Mouse (Mus musculus) hindbrain, embryonic 15.5 days (tissue): ENCODE measurements around the gene Cracr2b. TPM values are rescaled to one million over a fixed set of nuclear protein-coding genes. Genes with fewer than 3 reads are reported as not detected.

Source experiments
- ATAC-seq: fragments of 200-750 bp; cut with Nextera tagmentation; 2 replicates; pipeline ENCODE4 v1.8.0; 2017; ENCODE audit warnings: low read depth, moderate number of reproducible peaks, moderate TSS enrichment; ENCODE audit not compliant: low FRiP score
- H3K27ac ChIP-seq: fragments of 300-500 bp; sonication (generic); replicated peaks from 2 replicates; pipeline ENCODE4 v1.5.1; 2015; ENCODE audit warnings: mild to moderate bottlenecking, inconsistent platforms
- H3K27me3 ChIP-seq: fragments of 300-500 bp; sonication (generic); 2 replicates; pipeline ENCODE4 v1.6.1; 2015; ENCODE audit warnings: control low read depth, inconsistent platforms
- H3K36me3 ChIP-seq: fragments of 300-500 bp; sonication (generic); 2 replicates; pipeline ENCODE4 v1.6.1; 2015; ENCODE audit warnings: control low read depth, inconsistent platforms
- H3K4me1 ChIP-seq: fragments of 300-500 bp; sonication (generic); replicated peaks from 2 replicates; pipeline ENCODE4 v1.6.1; 2015; ENCODE audit warnings: control low read depth, inconsistent platforms
- H3K4me2 ChIP-seq: fragments of 300-500 bp; sonication (generic); 2 replicates; pipeline ENCODE4 v1.6.1; 2015; ENCODE audit warnings: moderate library complexity, mild to moderate bottlenecking, inconsistent platforms
- H3K4me3 ChIP-seq: fragments of 300-500 bp; sonication (generic); 2 replicates; pipeline ENCODE4 v1.5.1; 2015; ENCODE audit warnings: mild to moderate bottlenecking, inconsistent platforms
- H3K9ac ChIP-seq: fragments of 300-500 bp; sonication (generic); 2 replicates; pipeline ENCODE4 v1.6.1; 2015; ENCODE audit warnings: inconsistent platforms
- H3K9me3 ChIP-seq: fragments of 300-500 bp; sonication (generic); 2 replicates; pipeline ENCODE4 v1.6.1; 2016; ENCODE audit warnings: control low read depth, inconsistent platforms
- WGBS: fragments of 180-500 bp; shearing (Covaris S2); methylation state at CpG from one replicate; pipeline ENCODE4 v1.1.7; 2015; 5-methylcytosine and 5-hydroxymethylcytosine counted together
- polyA plus RNA-seq: library from polyadenylated mRNA; unstranded; fragments of >200 nt; fragmentation: Nextera tagmentation; extraction: Ambion mirVana; gene quantifications from 2 replicates; pipeline ENCODE4 v1.2.1, GENCODE M21; 2015

Gene Cracr2b
- polyA plus RNA-seq, 1 experiment from 2014 or later: 9.5 TPM

GRCm38 (mm10) chr7:141435856-141436522 is 24.9 kb upstream of the Cracr2b start:
- Histone ChIP-seq H3K4me1 (peaks cover 63% of the 10 kb centered on the region), H3K36me3 (peaks cover 21% of the 10 kb centered on the region), H3K9me3 (no peaks in the 10 kb centered on the region), H3K9ac (peak overlapping the region; percentile 68; the same call in 1 of the 2 replicates), H3K4me2 (peak overlapping the region; percentile 84), H3K27ac (no peak overlapping the region), H3K27me3 (no peaks in the 10 kb centered on the region), H3K4me3 (peak overlapping the region; percentile 61)
- no peak for ATAC-seq
- WGBS: 70% methylated on average over 9 of the region's 9 CpGs

- WGBS: 38% methylated on average over 2 of the region's 2 CpGs
- peaks cover 16% of the 10 kb centered on the region for H3K36me3 ChIP-seq
- peak overlapping the region; percentile 80; the same call in 1 of the 2 replicates for H3K27ac ChIP-seq
- H3K4me2 ChIP-seq: peak overlapping the region; percentile 84
- no peaks in the 10 kb centered on the region for H3K27me3 ChIP-seq
- H3K4me3 ChIP-seq: peak overlapping the region; percentile 54
- peak overlapping the region; percentile 61; the same call in 1 of the 2 replicates for H3K9ac ChIP-seq
- H3K4me1 ChIP-seq: peaks cover 63% of the 10 kb centered on the region
- no peaks in the 10 kb centered on the region for H3K9me3 ChIP-seq
- no peak for ATAC-seq
Measured at GRCm38 (mm10) chr7:141436523-141436892, 24.4 kb upstream of the Cracr2b start.

- no peaks in the 10 kb centered on the region for H3K9me3 ChIP-seq
- peaks cover 7% of the 10 kb centered on the region; the same call in 1 of the 2 replicates for H3K36me3 ChIP-seq
- H3K27me3 ChIP-seq: no peaks in the 10 kb centered on the region
- peak within 1 kb of the TSS; percentile 61 for H3K9ac ChIP-seq
- peak within 1 kb of the TSS; percentile 54 for H3K4me3 ChIP-seq
- H3K27ac ChIP-seq: peak within 1 kb of the TSS; percentile 80
- 5% methylated on average over 53 of the region's 53 CpGs for WGBS
- peak; percentile 80 for ATAC-seq
- H3K4me1 ChIP-seq: peaks cover 57% of the 10 kb centered on the region
- peak within 1 kb of the TSS; percentile 84 for H3K4me2 ChIP-seq
Measured at GRCm38 (mm10) chr7:141437178-141438120, 23.4 kb upstream of the Cracr2b start, which contains the start of gene Slc25a22. Gene Slc25a22 (minus strand): TSS chr7:141437892.

- Histone ChIP-seq H3K4me1 (peaks cover 57% of the 10 kb centered on the region), H3K9me3 (no peaks in the 10 kb centered on the region), H3K4me3 (peak overlapping the region; percentile 54; the same call in 1 of the 2 replicates), H3K4me2 (peak overlapping the region; percentile 84; the same call in 1 of the 2 replicates), H3K36me3 (no peaks in the 10 kb centered on the region), H3K27me3 (no peaks in the 10 kb centered on the region), H3K9ac (peak overlapping the region; percentile 61; the same call in 1 of the 2 replicates), H3K27ac (peak overlapping the region; percentile 80; the same call in 1 of the 2 replicates)
- 94% methylated on average over 12 of the region's 12 CpGs for WGBS
- no peak for ATAC-seq
Measured at GRCm38 (mm10) chr7:141438201-141438968, 22.5 kb upstream of the Cracr2b start.

- Histone ChIP-seq H3K27ac (no peak overlapping the region), H3K27me3 (no peaks in the 10 kb centered on the region), H3K9me3 (no peaks in the 10 kb centered on the region), H3K4me1 (peaks cover 57% of the 10 kb centered on the region), H3K9ac (no peak overlapping the region), H3K36me3 (no peaks in the 10 kb centered on the region), H3K4me2 (no peak overlapping the region), H3K4me3 (no peak overlapping the region)
- WGBS: 95% methylated on average over 10 of the region's 10 CpGs
- ATAC-seq: no peak
Measured at GRCm38 (mm10) chr7:141439140-141439679, 21.7 kb upstream of the Cracr2b start.

- H3K27ac ChIP-seq: no peak overlapping the region
- no peaks in the 10 kb centered on the region for H3K9me3 ChIP-seq
- no peaks in the 10 kb centered on the region for H3K27me3 ChIP-seq
- no peak overlapping the region for H3K4me2 ChIP-seq
- peaks cover 51% of the 10 kb centered on the region for H3K4me1 ChIP-seq
- H3K36me3 ChIP-seq: no peaks in the 10 kb centered on the region
- no peak for ATAC-seq
- WGBS: 94% methylated on average over 11 of the region's 11 CpGs
- no peak overlapping the region for H3K4me3 ChIP-seq
- no peak overlapping the region for H3K9ac ChIP-seq
Measured at GRCm38 (mm10) chr7:141439811-141440210, 21.1 kb upstream of the Cracr2b start.

- H3K9me3 ChIP-seq: no peaks in the 10 kb centered on the region
- no peak for ATAC-seq
- WGBS: 31% methylated on average over 6 of the region's 6 CpGs
Measured at GRCm38 (mm10) chr7:141440613-141441012, 20.3 kb upstream of the Cracr2b start.

GRCm38 (mm10) chr7:141441460-141441859 is 19.4 kb upstream of the Cracr2b start:
- no peak overlapping the region for H3K4me3 ChIP-seq
- 96% methylated on average over 9 of the region's 9 CpGs for WGBS
- no peaks in the 10 kb centered on the region for H3K9me3 ChIP-seq
- no peak overlapping the region for H3K9ac ChIP-seq
- H3K4me2 ChIP-seq: no peak overlapping the region
- no peaks in the 10 kb centered on the region for H3K36me3 ChIP-seq
- peaks cover 35% of the 10 kb centered on the region for H3K4me1 ChIP-seq
- H3K27ac ChIP-seq: no peak overlapping the region
- H3K27me3 ChIP-seq: no peaks in the 10 kb centered on the region
- ATAC-seq: no peak

More at GRCm38 (mm10) chr7:141440613-141441012, 20.3 kb upstream of the Cracr2b start:
- H3K27ac ChIP-seq: no peak overlapping the region
- no peak overlapping the region for H3K4me2 ChIP-seq
- H3K9ac ChIP-seq: no peak overlapping the region
- H3K4me3 ChIP-seq: no peak overlapping the region
- peaks cover 43% of the 10 kb centered on the region for H3K4me1 ChIP-seq
- no peaks in the 10 kb centered on the region for H3K27me3 ChIP-seq
- no peaks in the 10 kb centered on the region for H3K36me3 ChIP-seq

- H3K9ac ChIP-seq: no peak overlapping the region
Measured at GRCm38 (mm10) chr7:141442199-141442598, 18.7 kb upstream of the Cracr2b start.

GRCm38 (mm10) chr7:141443081-141443821 is 17.6 kb upstream of the Cracr2b start:
- Histone ChIP-seq H3K4me2 (peak overlapping the region; percentile 75), H3K27me3 (no peaks in the 10 kb centered on the region), H3K27ac (no peak overlapping the region; the same call in 1 of the 2 replicates), H3K36me3 (no peaks in the 10 kb centered on the region), H3K9ac (peak overlapping the region; percentile 39; the same call in 1 of the 2 replicates), H3K4me3 (peak overlapping the region; percentile 36), H3K9me3 (no peaks in the 10 kb centered on the region), H3K4me1 (peaks cover 29% of the 10 kb centered on the region)
- no peak for ATAC-seq
- WGBS: 27% methylated on average over 12 of the region's 12 CpGs

More at GRCm38 (mm10) chr7:141442199-141442598, 18.7 kb upstream of the Cracr2b start:
- Histone ChIP-seq H3K27me3 (no peaks in the 10 kb centered on the region), H3K4me3 (no peak overlapping the region), H3K4me1 (peaks cover 34% of the 10 kb centered on the region), H3K27ac (no peak overlapping the region), H3K9me3 (no peaks in the 10 kb centered on the region), H3K36me3 (no peaks in the 10 kb centered on the region), H3K4me2 (peak overlapping the region; percentile 75; the same call in 1 of the 2 replicates)
- 94% methylated on average over 13 of the region's 13 CpGs for WGBS
- ATAC-seq: no peak
